Mouse (Mus musculus) cortical plate, adult 2 months (tissue): ENCODE data around the gene Mxi1.

ENCODE experiments used
- CTCF ChIP-seq: fragments of 200-500 bp; IDR thresholded peaks from 2 replicates; pipeline ENCODE4 v1.5.1; 2011; ENCODE audit warnings: mild to moderate bottlenecking, control low read depth, low read length; ENCODE audit not compliant: insufficient read depth; ENCODE audit errors: extremely low read depth
- POLR2A ChIP-seq: fragments of 200-500 bp; IDR thresholded peaks from 2 replicates; pipeline ENCODE4 v1.6.1; 2011; ENCODE audit warnings: mild to moderate bottlenecking, low read length, control low read depth; ENCODE audit not compliant: insufficient read depth; ENCODE audit errors: extremely low read depth

GRCm38 (mm10) chr19:53415198-53415597, 104.9 kb downstream of the Mxi1 start:
- no peak for TF ChIP-seq POLR2A
- no peak for TF ChIP-seq CTCF
